Mouse (Mus musculus): Measurements from ENCODE around the gene Atg4d. TPM values are rescaled to one million over a fixed set of nuclear protein-coding genes. Genes with fewer than 3 reads are reported as not detected.
A peak's percentile ranks its signal among the peaks of the same experiment; 100 is the strongest.
"Not testable (repeated sequence)": the region's sequence is repeated elsewhere in the genome, so short reads cannot be mapped to it uniquely, and the experiment has no call there.

The Atg4d gene
- polyA plus RNA-seq, 1 experiment from 2014 or later = 34.9 TPM

GRCm38 (mm10) chr9:21260491-21261040, 4.5 kb upstream of the Atg4d start:
- Histone ChIP-seq H3K4me1 (replicated peaks) (peaks cover 6% of the 10 kb centered on the region), H3K4me2 (no peak overlapping the region), H3K4me3 (replicated peaks) (no peak overlapping the region), H3K9me3 (no peaks in the 10 kb centered on the region), H3K9ac (replicated peaks) (no peak overlapping the region), H3K27me3 (no peaks in the 10 kb centered on the region), H3K36me3 (no peaks in the 10 kb centered on the region), H3K27ac (no peak overlapping the region)
- no peak for ATAC-seq (ENCODE audit: insufficient number of reproducible peaks, insufficient read depth, low FRiP score, low TSS enrichment, low read depth)
- 68% methylated on average over 6 of the region's 6 CpGs for WGBS

- Histone ChIP-seq H3K9me3 (no peaks in the 10 kb centered on the region), H3K36me3 (peaks cover 4% of the 10 kb centered on the region; the same call in 1 of the 2 replicates), H3K27ac (no peak overlapping the region), H3K4me2 (no peak overlapping the region), H3K4me3 (replicated peaks) (no peak overlapping the region), H3K9ac (replicated peaks) (no peak overlapping the region), H3K27me3 (no peaks in the 10 kb centered on the region), H3K4me1 (replicated peaks) (peaks cover 18% of the 10 kb centered on the region)
- no peak for ATAC-seq (ENCODE audit: insufficient number of reproducible peaks, insufficient read depth, low FRiP score, low TSS enrichment, low read depth)
- WGBS = 57% methylated on average over 2 of the region's 2 CpGs
Observed at GRCm38 (mm10) chr9:21261831-21262230, 3.3 kb upstream of the Atg4d start.

DNA sequence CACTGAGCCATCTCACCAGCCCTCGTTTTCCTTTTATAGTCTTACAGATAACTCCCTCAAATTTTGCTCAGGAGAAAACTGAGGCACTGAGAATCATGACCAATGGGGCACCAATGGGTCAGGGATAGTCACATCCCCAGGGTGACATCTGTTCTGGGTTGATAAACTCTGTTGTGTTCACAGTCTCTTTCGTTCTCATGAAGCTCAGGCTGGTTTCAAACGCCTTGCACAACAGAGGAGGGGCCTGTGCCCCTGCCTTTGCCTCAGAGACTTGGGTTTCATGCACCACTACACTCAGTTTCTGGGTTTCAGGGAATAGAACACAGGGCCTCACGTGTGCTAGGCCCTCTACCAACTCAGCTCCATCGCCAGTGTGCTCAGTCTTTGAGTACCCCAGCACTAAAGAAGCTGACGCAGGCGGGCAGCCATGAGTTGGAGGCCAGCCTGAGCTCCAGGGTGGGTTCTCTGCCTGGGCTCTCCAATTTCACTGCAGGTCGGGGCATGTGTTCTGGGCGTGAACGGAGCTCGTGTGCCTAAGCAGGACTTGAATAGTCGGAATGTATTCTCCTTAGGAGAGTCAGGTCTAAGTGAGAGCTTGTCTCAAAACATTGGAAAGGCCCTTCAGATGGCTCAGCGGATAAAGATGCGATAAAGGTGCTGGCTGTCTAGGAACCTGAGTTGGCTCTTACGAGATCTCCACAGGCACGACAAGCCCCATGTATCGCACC, 657 bp upstream of the Atg4d start:
- WGBS = 14% methylated on average over 17 of the region's 17 CpGs
- peak overlapping the region; percentile 78 for H3K4me2 ChIP-seq
- H3K4me1 ChIP-seq (replicated peaks) = peaks cover 20% of the 10 kb centered on the region
- H3K9ac ChIP-seq (replicated peaks) = peak overlapping the region; percentile 80; the same call in 1 of the 2 replicates
- no peaks in the 10 kb centered on the region for H3K9me3 ChIP-seq
- peak; percentile 41; the same call in 1 of the 2 replicates for ATAC-seq (ENCODE audit: insufficient number of reproducible peaks, insufficient read depth, low FRiP score, low TSS enrichment, low read depth)
- H3K27ac ChIP-seq = peak overlapping the region; percentile 75
- H3K27me3 ChIP-seq = no peaks in the 10 kb centered on the region
- H3K36me3 ChIP-seq = peaks cover 28% of the 10 kb centered on the region
- peak overlapping the region; percentile 76 for H3K4me3 ChIP-seq (replicated peaks)

- ATAC-seq (ENCODE audit: insufficient number of reproducible peaks, insufficient read depth, low FRiP score, low TSS enrichment, low read depth) = peak; percentile 48
- H3K9me3 ChIP-seq = no peaks in the 10 kb centered on the region
- peaks cover 20% of the 10 kb centered on the region for H3K4me1 ChIP-seq (replicated peaks)
Observed at GRCm38 (mm10) chr9:21265611-21266010, 518 bp downstream of the Atg4d start.

GRCm38 (mm10) chr9:21266889-21267288, 1.8 kb downstream of the Atg4d start:
- Histone ChIP-seq H3K9me3 (no peaks in the 10 kb centered on the region), H3K4me3 (replicated peaks) (no peak overlapping the region), H3K4me1 (replicated peaks) (peaks cover 20% of the 10 kb centered on the region), H3K4me2 (0 out of 2 replicates have a peak overlapping the region, but pooled peaks have one; percentile 78), H3K27ac (no peak overlapping the region), H3K36me3 (peaks cover 51% of the 10 kb centered on the region), H3K27me3 (no peaks in the 10 kb centered on the region), H3K9ac (replicated peaks) (no peak overlapping the region)
- ATAC-seq (ENCODE audit: insufficient number of reproducible peaks, insufficient read depth, low FRiP score, low TSS enrichment, low read depth) = no peak
- 89% methylated on average over 5 of the region's 5 CpGs for WGBS

More at GRCm38 (mm10) chr9:21265611-21266010, 518 bp downstream of the Atg4d start:
- Histone ChIP-seq H3K9ac (replicated peaks) (peak overlapping the region; percentile 80), H3K4me2 (peak overlapping the region; percentile 78), H3K4me3 (replicated peaks) (peak overlapping the region; percentile 76), H3K36me3 (peaks cover 38% of the 10 kb centered on the region), H3K27ac (0 out of 2 replicates have a peak overlapping the region, but pooled peaks have one; percentile 41), H3K27me3 (no peaks in the 10 kb centered on the region)
- WGBS = 5% methylated on average over 11 of the region's 11 CpGs

- no peak for ATAC-seq (ENCODE audit: insufficient number of reproducible peaks, insufficient read depth, low FRiP score, low TSS enrichment, low read depth)
- no peak overlapping the region for H3K4me2 ChIP-seq
- H3K9ac ChIP-seq (replicated peaks) = no peak overlapping the region
- H3K9me3 ChIP-seq = no peaks in the 10 kb centered on the region
- no peak overlapping the region for H3K27ac ChIP-seq
- no peaks in the 10 kb centered on the region for H3K27me3 ChIP-seq
- H3K4me3 ChIP-seq (replicated peaks) = no peak overlapping the region
- peaks cover 20% of the 10 kb centered on the region for H3K4me1 ChIP-seq (replicated peaks)
- peaks cover 65% of the 10 kb centered on the region for H3K36me3 ChIP-seq
- 94% methylated on average over 16 of the region's 16 CpGs for WGBS
Observed at GRCm38 (mm10) chr9:21268305-21268704, 3.2 kb downstream of the Atg4d start.

GRCm38 (mm10) chr9:21269590-21269989, 4.5 kb downstream of the Atg4d start:
- Histone ChIP-seq H3K36me3 (peaks cover 78% of the 10 kb centered on the region), H3K4me1 (replicated peaks) (peaks cover 16% of the 10 kb centered on the region)
- not testable (repeated sequence) for H3K9ac ChIP-seq (replicated peaks); H3K9me3 ChIP-seq; H3K27me3 ChIP-seq; H3K4me3 ChIP-seq (replicated peaks); ATAC-seq (ENCODE audit: insufficient number of reproducible peaks, insufficient read depth, low FRiP score, low TSS enrichment, low read depth); H3K27ac ChIP-seq; H3K4me2 ChIP-seq
- 83% methylated on average over 5 of the region's 5 CpGs for WGBS

DNA sequence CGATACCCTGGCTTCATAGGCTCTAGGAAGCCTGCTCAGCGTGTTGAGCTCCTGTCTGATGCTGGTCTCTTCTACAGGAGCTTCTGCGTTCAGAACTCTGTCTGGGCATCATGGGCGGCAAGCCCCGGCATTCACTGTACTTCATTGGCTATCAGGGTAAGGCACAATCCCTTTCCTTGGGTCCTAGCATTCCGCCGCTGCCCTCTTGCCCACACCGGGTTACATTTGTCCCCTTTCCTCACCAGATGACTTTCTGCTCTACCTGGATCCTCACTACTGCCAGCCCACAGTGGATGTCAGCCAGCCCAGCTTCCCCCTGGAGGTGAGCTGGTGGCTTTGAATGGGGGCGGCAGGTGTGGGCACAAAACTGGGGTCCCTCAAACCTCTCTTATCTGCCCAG, 7.3 kb downstream of the Atg4d start:
- WGBS = 92% methylated on average over 9 of the region's 9 CpGs

DNA sequence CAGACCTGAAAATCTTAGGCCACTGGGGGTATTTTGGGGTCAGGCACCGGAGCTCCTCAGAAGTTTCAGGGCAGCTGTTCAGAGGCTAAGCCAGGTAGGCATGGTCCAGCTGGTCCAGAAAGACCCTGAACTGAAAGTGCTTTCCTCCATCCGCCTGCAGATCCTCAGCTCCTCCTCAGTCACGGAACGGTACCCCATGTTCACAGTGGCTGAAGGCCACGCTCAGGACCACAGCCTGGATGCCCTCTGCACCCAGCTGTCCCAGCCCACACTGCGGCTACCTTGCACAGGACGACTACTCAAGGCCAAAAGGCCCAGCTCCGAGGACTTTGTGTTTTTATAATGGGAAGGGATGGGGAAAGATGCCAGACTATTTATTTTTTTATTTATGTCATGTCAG, 8.0 kb downstream of the Atg4d start:
- 88% methylated on average over 8 of the region's 8 CpGs for WGBS
- ATAC-seq (ENCODE audit: insufficient number of reproducible peaks, insufficient read depth, low FRiP score, low TSS enrichment, low read depth) = no peak

More for the DNA sequence above, 7.3 kb downstream of the Atg4d start:
- Histone ChIP-seq H3K9ac (replicated peaks) (no peak overlapping the region), H3K4me2 (no peak overlapping the region), H3K27me3 (no peaks in the 10 kb centered on the region), H3K4me1 (replicated peaks) (no peaks in the 10 kb centered on the region), H3K9me3 (no peaks in the 10 kb centered on the region), H3K4me3 (replicated peaks) (no peak overlapping the region), H3K27ac (no peak overlapping the region), H3K36me3 (peaks cover 97% of the 10 kb centered on the region)
- no peak for ATAC-seq (ENCODE audit: insufficient number of reproducible peaks, insufficient read depth, low FRiP score, low TSS enrichment, low read depth)

GRCm38 (mm10) chr9:21273520-21274228, 8.6 kb downstream of the Atg4d start:
- no peak for ATAC-seq (ENCODE audit: insufficient number of reproducible peaks, insufficient read depth, low FRiP score, low TSS enrichment, low read depth)
- H3K4me1 ChIP-seq (replicated peaks) = no peaks in the 10 kb centered on the region
- WGBS = 85% methylated on average over 7 of the region's 7 CpGs
- no peaks in the 10 kb centered on the region for H3K27me3 ChIP-seq
- H3K4me3 ChIP-seq (replicated peaks) = no peak overlapping the region
- H3K9me3 ChIP-seq = no peaks in the 10 kb centered on the region
- no peak overlapping the region for H3K27ac ChIP-seq
- no peak overlapping the region for H3K4me2 ChIP-seq
- H3K9ac ChIP-seq (replicated peaks) = no peak overlapping the region
- H3K36me3 ChIP-seq = peaks cover 97% of the 10 kb centered on the region

More for the DNA sequence above, 8.0 kb downstream of the Atg4d start:
- H3K36me3 ChIP-seq = peaks cover 99% of the 10 kb centered on the region
- H3K27ac ChIP-seq = no peak overlapping the region
- no peak overlapping the region for H3K9ac ChIP-seq (replicated peaks)
- H3K9me3 ChIP-seq = no peaks in the 10 kb centered on the region
- no peaks in the 10 kb centered on the region for H3K4me1 ChIP-seq (replicated peaks)
- no peaks in the 10 kb centered on the region for H3K27me3 ChIP-seq
- no peak overlapping the region for H3K4me3 ChIP-seq (replicated peaks)
- H3K4me2 ChIP-seq = no peak overlapping the region

GRCm38 (mm10) chr9:21274336-21274735, 9.2 kb downstream of the Atg4d start:
- Histone ChIP-seq H3K9me3 (no peaks in the 10 kb centered on the region), H3K4me3 (replicated peaks) (no peak overlapping the region), H3K27me3 (no peaks in the 10 kb centered on the region), H3K4me2 (no peak overlapping the region), H3K9ac (replicated peaks) (no peak overlapping the region), H3K27ac (no peak overlapping the region), H3K36me3 (peaks cover 97% of the 10 kb centered on the region), H3K4me1 (replicated peaks) (no peaks in the 10 kb centered on the region)
- ATAC-seq (ENCODE audit: insufficient number of reproducible peaks, insufficient read depth, low FRiP score, low TSS enrichment, low read depth) = no peak
- WGBS = 94% methylated on average over 3 of the region's 3 CpGs

Data from limb, embryonic 12.5 days (tissue).